Comparison of ENCODE assay signal across 17 mouse cellular contexts in genomic region chr15:94651969-94652842, GRCm38 (mm10). TPM values are rescaled to one million over a fixed set of nuclear protein-coding genes. Genes with fewer than 3 reads are reported as not detected.
DNase-seq lines count a peak whose midpoint lies in the region; ATAC-seq and TF ChIP-seq lines count a peak whose summit lies in the region.
"Had no signal": no experiment of that assay in that cellular context is flagged by ENCODE, and none has a peak within 500 bp of the region (broad histone marks: within the 10 kb centered on the region; RNA-seq: fewer than 3 reads in every experiment).

No protein-coding gene starts in this region.

- H3K4me1 ChIP-seq in hindbrain, postnatal 0 days (ENCODE audit: insufficient read depth, low read length), result peaks cover 17% of the 10 kb centered on the region
- no peaks in the 10 kb centered on the region for H3K4me1 ChIP-seq in hindbrain, embryonic 11.5 days (replicated peaks; ENCODE audit: control insufficient read depth, insufficient read depth, low read length)
- peaks cover 17% of the 10 kb centered on the region for H3K4me1 ChIP-seq in embryonic facial prominence, embryonic 10.5 days
- H3K4me1 ChIP-seq: liver, embryonic 12.5 days had no signal

- no peaks in the 10 kb centered on the region for H3K36me3 ChIP-seq in hindbrain, postnatal 0 days (ENCODE audit: insufficient read depth, low read length)
- no peaks in the 10 kb centered on the region for H3K36me3 ChIP-seq in hindbrain, embryonic 11.5 days (ENCODE audit: control insufficient read depth, insufficient read depth, low read length)
- no peaks in the 10 kb centered on the region for H3K36me3 ChIP-seq in embryonic facial prominence, embryonic 10.5 days (replicated peaks)
- H3K36me3 ChIP-seq: embryonic facial prominence, embryonic 15.5 days; liver, embryonic 12.5 days; neural tube, embryonic 12.5 days had no signal

- intact Hi-C loops in left cerebral cortex, postnatal 14 days (cut with DNase I), result no loop called here
- intact Hi-C loops in heart, postnatal 25 days (cut with DNase I), result no loop called here

- no peak overlapping the region for H3K9ac ChIP-seq in hindbrain, postnatal 0 days (replicated peaks; ENCODE audit: low read length)
- no peak overlapping the region for H3K9ac ChIP-seq in hindbrain, embryonic 11.5 days (ENCODE audit: low read depth, low read length)
- H3K9ac ChIP-seq: embryonic facial prominence, embryonic 15.5 days; liver, embryonic 12.5 days; neural tube, embryonic 12.5 days had no signal

- H3K4me2 ChIP-seq in hindbrain, postnatal 0 days (ENCODE audit: low read depth, low read length), result no peak overlapping the region
- H3K4me2 ChIP-seq in hindbrain, embryonic 11.5 days (replicated peaks; ENCODE audit: low read depth, low read length), result no peak overlapping the region
- H3K4me2 ChIP-seq: embryonic facial prominence, embryonic 15.5 days; liver, embryonic 12.5 days; neural tube, embryonic 12.5 days had no signal

- H3K4me3 ChIP-seq in hindbrain, postnatal 0 days (ENCODE audit: low read length), result no peak overlapping the region
- H3K4me3 ChIP-seq in hindbrain, embryonic 11.5 days (ENCODE audit: low read depth, low read length), result no peak overlapping the region
- H3K4me3 ChIP-seq in embryonic facial prominence, embryonic 10.5 days, result no peak overlapping the region
- H3K4me3 ChIP-seq: embryonic facial prominence, embryonic 15.5 days; liver, embryonic 12.5 days; neural tube, embryonic 12.5 days had no signal

- H3K9me3 ChIP-seq in hindbrain, postnatal 0 days (ENCODE audit: low read length), result no peaks in the 10 kb centered on the region
- no peaks in the 10 kb centered on the region for H3K9me3 ChIP-seq in hindbrain, embryonic 11.5 days (ENCODE audit: control insufficient read depth, low read length)
- H3K9me3 ChIP-seq in embryonic facial prominence, embryonic 10.5 days, result no peaks in the 10 kb centered on the region
- H3K9me3 ChIP-seq: embryonic facial prominence, embryonic 15.5 days; liver, embryonic 12.5 days; neural tube, embryonic 12.5 days had no signal

- TF ChIP-seq CTCF in hindbrain, postnatal 0 days (IDR thresholded peaks at IDR 0.05; ENCODE audit: low read depth), result no peak

- 58% methylated on average over 13 of the region's 13 CpGs for WGBS in hindbrain, postnatal 0 days
- 75% methylated on average over 13 of the region's 13 CpGs for WGBS in hindbrain, embryonic 11.5 days
- 73% methylated on average over 13 of the region's 13 CpGs for WGBS in embryonic facial prominence, embryonic 10.5 days

- H3K27ac ChIP-seq in hindbrain, postnatal 0 days, result peak overlapping the region; percentile 12; the same call in 1 of the 2 replicates
- no peak overlapping the region for H3K27ac ChIP-seq in hindbrain, embryonic 11.5 days (ENCODE audit: low read depth, low read length)
- 0 out of 2 replicates have a peak overlapping the region, but pooled peaks have one; percentile 6 for H3K27ac ChIP-seq in embryonic facial prominence, embryonic 10.5 days (replicated peaks)
- H3K27ac ChIP-seq: embryonic facial prominence, embryonic 15.5 days; liver, embryonic 12.5 days; neural tube, embryonic 12.5 days had no signal

- DNase-seq in hindbrain, postnatal 0 days (ENCODE audit: low spot score), result peak; percentile 35
- no peak for DNase-seq in hindbrain, embryonic 11.5 days (ENCODE audit: low spot score)
- peak; percentile 82 for DNase-seq in brain, adult 2 months (ENCODE audit: low read depth, low spot score)
- DNase-seq in embryonic facial prominence, embryonic 10.5 days (ENCODE audit: low spot score), result no peak
- peak; percentile 47 to 67 for DNase-seq in left cerebral cortex, postnatal 14 days (ENCODE audit: low spot score in 2 of 2)
- no peak for DNase-seq in heart, postnatal 25 days (ENCODE audit: low spot score)
- DNase-seq: adrenal gland, postnatal 14 days; cerebellum, adult 8-10 months; gastrocnemius, postnatal 10 days; spleen, adult 18-20 months; thymus, postnatal 4 days had no signal

- peak; percentile 59 for ATAC-seq in hindbrain, postnatal 0 days
- ATAC-seq in hindbrain, embryonic 11.5 days (ENCODE audit: low FRiP score), result no peak
- no peak for ATAC-seq in erythroblast, adult 5-6 weeks (replicated peaks; ENCODE audit: low FRiP score, poor library complexity, severe bottlenecking)
- ATAC-seq: intestine, embryonic 16.5 days; liver, embryonic 12.5 days had no signal

- no peaks in the 10 kb centered on the region; the same call in 1 of the 2 replicates for H3K27me3 ChIP-seq in hindbrain, postnatal 0 days (ENCODE audit: insufficient read depth, low read length)
- no peaks in the 10 kb centered on the region for H3K27me3 ChIP-seq in hindbrain, embryonic 11.5 days (ENCODE audit: control insufficient read depth, insufficient read depth, low read length)
- H3K27me3 ChIP-seq in embryonic facial prominence, embryonic 10.5 days (replicated peaks; ENCODE audit: low read depth, poor library complexity, severe bottlenecking), result peaks cover 4% of the 10 kb centered on the region
- H3K27me3 ChIP-seq: embryonic facial prominence, embryonic 15.5 days; neural tube, embryonic 12.5 days had no signal

RNA-seq across cellular contexts. Expression of gene Tmem117, which starts 23.2 kb away (rescaled TPM):
- 17.4 and 19.9 TPM in 2 replicates for total RNA-seq in hindbrain, postnatal 0 days (2014; rRNA removed)
- 21.6 and 22.3 TPM in 2 replicates for polyA plus RNA-seq in hindbrain, postnatal 0 days (2015; fragmentation: Nextera tagmentation; extraction: Ambion mirVana)
- polyA plus RNA-seq in hindbrain, embryonic 11.5 days (2014; fragmentation: Nextera tagmentation; extraction: Ambion mirVana), result 2.0 and 3.3 TPM in 2 replicates
- 0.77 and 0.93 TPM in 2 replicates for polyA plus RNA-seq in embryonic facial prominence, embryonic 10.5 days (2016; fragmentation: Nextera tagmentation; extraction: Ambion mirVana)
- total RNA-seq in left cerebral cortex, postnatal 14 days (2021), result 10 to 100 TPM; 10.5 to 11.4 TPM
- total RNA-seq in erythroblast, adult 5-6 weeks (2015; ENCODE audit: low replicate concordance), result not detected in 2 replicates
- not detected in 2 replicates for total RNA-seq in erythroblast, adult 5-6 weeks (2017; ENCODE audit: low replicate concordance)
- total RNA-seq in heart, postnatal 25 days (2021), result 10 to 100 TPM; 13.4 to 17.2 TPM
- total RNA-seq: megakaryocyte progenitor cell, adult 5-6 weeks had no signal
- polyA plus RNA-seq: liver, embryonic 12.5 days had no signal

Comparison
In these comparisons a context has a peak if more than half of its experiments do, and no peak if none do; other contexts are left out.
1. DNase-seq: peak in hindbrain, postnatal 0 days (single experiment), brain, adult 2 months (single experiment) and left cerebral cortex, postnatal 14 days (2 of 2); none in hindbrain, embryonic 11.5 days (single experiment), embryonic facial prominence, embryonic 10.5 days (single experiment) and heart, postnatal 25 days (single experiment).
2. RNA of gene Tmem117, which starts 23.2 kb away (total RNA-seq): 17.4 to 19.9 TPM in hindbrain, postnatal 0 days, 13.4 to 17.2 TPM in heart, postnatal 25 days and 10.5 to 11.4 TPM in left cerebral cortex, postnatal 14 days; not detected in erythroblast, adult 5-6 weeks; every median in the first group is over 10 times any median in the second.